Mouse (Mus musculus) kidney, postnatal 10 days (tissue): Measurements from ENCODE around the gene Atp1a1.
A peak's percentile ranks its signal among the peaks of the same experiment; 100 is the strongest.

ENCODE experiments used
- DNase-seq: peaks from one replicate; pipeline ENCODE4 v3.0.0; 2021; ENCODE audit warnings: mixed read lengths

The Atp1a1 gene

GRCm38 (mm10) chr3:101592281-101593265 is 11.9 kb downstream of the Atp1a1 start:
- DNase-seq, result no peak

- DNase-seq, result no peak
These were observed 14.1 kb downstream of the Atp1a1 start for GRCm38 (mm10) chr3:101590380-101590779.

- DNase-seq, result no peak
These were observed 16.2 kb downstream of the Atp1a1 start for GRCm38 (mm10) chr3:101588299-101588698.

- no peak for DNase-seq
These were observed 17.7 kb downstream of the Atp1a1 start for GRCm38 (mm10) chr3:101586794-101587193.

GRCm38 (mm10) chr3:101578072-101578471 is 26.4 kb downstream of the Atp1a1 start:
- DNase-seq, result no peak

- no peak for DNase-seq
These were observed 27.1 kb downstream of the Atp1a1 start for GRCm38 (mm10) chr3:101577361-101577760.

GRCm38 (mm10) chr3:101575527-101576085 is 28.9 kb downstream of the Atp1a1 start:
- no peak for DNase-seq

GRCm38 (mm10) chr3:101574463-101575193 is 29.9 kb downstream of the Atp1a1 start:
- no peak for DNase-seq

GRCm38 (mm10) chr3:101572991-101573390 is 31.5 kb downstream of the Atp1a1 start:
- no peak for DNase-seq

- DNase-seq, result peak; percentile 82
These were observed 32.3 kb downstream of the Atp1a1 start for GRCm38 (mm10) chr3:101572174-101572626.

GRCm38 (mm10) chr3:101571515-101572130 is 32.9 kb downstream of the Atp1a1 start:
- DNase-seq, result no peak

- no peak for DNase-seq
These were observed 33.6 kb downstream of the Atp1a1 start for GRCm38 (mm10) chr3:101570747-101571514.

GRCm38 (mm10) chr3:101570246-101570645 is 34.2 kb downstream of the Atp1a1 start:
- DNase-seq, result no peak

GRCm38 (mm10) chr3:101568627-101569026 is 35.9 kb downstream of the Atp1a1 start:
- no peak for DNase-seq

GRCm38 (mm10) chr3:101564011-101564410 is 40.5 kb downstream of the Atp1a1 start:
- no peak for DNase-seq

GRCm38 (mm10) chr3:101562510-101563209 is 41.8 kb downstream of the Atp1a1 start:
- DNase-seq, result no peak

GRCm38 (mm10) chr3:101561948-101562347 is 42.5 kb downstream of the Atp1a1 start:
- no peak for DNase-seq

- DNase-seq, result no peak
These were observed 43.5 kb downstream of the Atp1a1 start for GRCm38 (mm10) chr3:101560841-101561522.

GRCm38 (mm10) chr3:101556712-101557111 is 47.8 kb downstream of the Atp1a1 start:
- no peak for DNase-seq
